Mouse (Mus musculus) spleen, adult 2 months (tissue): Measurements from ENCODE around the gene Acadvl. TPM values are rescaled to one million over a fixed set of nuclear protein-coding genes. Genes with fewer than 3 reads are reported as not detected.
"Not testable (repeated sequence)": the region's sequence is repeated elsewhere in the genome, so short reads cannot be mapped to it uniquely, and the experiment has no call there.

Source experiments
- DNase-seq, 2 experiments: peaks; one replicate each; pipeline versions ENCODE4 v3.0.0 to v3.0.0-alpha.2; 2012 to 2021; ENCODE audit warnings: low spot score in 2 of 2, low read depth in 1 of 2
- H3K27ac ChIP-seq: fragments of 200-500 bp; 2 replicates; pipeline ENCODE4 v1.5.1; 2012; ENCODE audit warnings: low read length, inconsistent platforms; ENCODE audit not compliant: insufficient read depth
- H3K27me3 ChIP-seq: fragments of 200-500 bp; 2 replicates; pipeline ENCODE4 v1.6.1; 2012; ENCODE audit warnings: mild to moderate bottlenecking, moderate library complexity, low read length, inconsistent platforms; ENCODE audit not compliant: control insufficient read depth, insufficient read depth
- H3K36me3 ChIP-seq: fragments of 200-500 bp; 2 replicates; pipeline ENCODE4 v1.6.1; 2012; ENCODE audit warnings: mild to moderate bottlenecking, low read length, inconsistent platforms; ENCODE audit not compliant: control insufficient read depth, insufficient read depth
- H3K4me1 ChIP-seq: fragments of 200-500 bp; 2 replicates; pipeline ENCODE4 v1.6.1; 2011; ENCODE audit warnings: inconsistent platforms; ENCODE audit not compliant: control insufficient read depth, insufficient read depth, insufficient read length
- H3K4me3 ChIP-seq: fragments of 200-500 bp; 2 replicates; pipeline ENCODE4 v1.5.1; 2011; ENCODE audit warnings: mild to moderate bottlenecking, inconsistent platforms; ENCODE audit not compliant: insufficient read depth, insufficient read length; ENCODE audit errors: extremely low read depth
- CTCF ChIP-seq: fragments of 200-500 bp; IDR thresholded peaks from 2 replicates; pipeline ENCODE4 v1.5.1; 2011; ENCODE audit warnings: mild to moderate bottlenecking, inconsistent platforms; ENCODE audit not compliant: insufficient read depth, insufficient read length, insufficient replicate concordance; ENCODE audit errors: extremely low read depth
- POLR2A ChIP-seq: fragments of 200-500 bp; IDR thresholded peaks from 2 replicates; pipeline ENCODE4 v1.6.1; 2011; ENCODE audit warnings: low read depth, low read length, inconsistent platforms
- WGBS: fragments of 180-500 bp; shearing (Covaris S2); methylation state at CpG from one replicate; pipeline ENCODE4 v1.1.7; 2018; 5-methylcytosine and 5-hydroxymethylcytosine counted together
- polyA plus RNA-seq: library from polyadenylated mRNA; depleted of rRNA; stranded (reverse); fragments of >200 nt; gene quantifications from 2 replicates; pipeline ENCODE4 v1.2.3, GENCODE M21; 2012

Acadvl gene
- polyA plus RNA-seq, 1 experiment, result 29.5 TPM

DNA sequence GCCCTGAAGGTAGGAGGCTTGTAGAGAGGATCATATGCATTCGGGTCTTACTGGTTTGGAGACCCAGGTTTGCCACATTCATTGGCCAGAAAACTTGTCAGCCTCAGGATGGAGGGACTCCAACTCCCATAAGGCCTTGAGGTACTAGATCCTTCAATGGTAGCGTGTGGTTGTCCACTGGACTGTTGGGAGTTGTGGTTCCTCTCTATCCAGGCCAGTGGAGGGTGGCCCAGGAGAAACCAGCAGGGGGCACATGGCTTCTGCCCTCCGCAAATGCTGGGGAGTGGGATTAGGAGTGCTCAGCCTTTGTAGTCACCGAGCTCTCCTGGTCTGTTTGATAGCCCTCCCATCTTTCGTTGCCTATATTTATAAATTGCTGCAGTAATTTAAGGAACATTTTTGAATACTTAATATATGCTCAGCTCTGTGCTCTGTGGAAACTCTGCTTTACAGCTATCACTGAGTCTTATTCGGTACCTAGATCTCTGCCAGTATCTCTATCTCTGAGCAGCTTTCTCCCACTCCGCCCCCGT, 5.6 kb upstream of the Acadvl start:
- Histone ChIP-seq H3K4me1 (peaks cover 11% of the 10 kb centered on the region; the same call in 1 of the 2 replicates), H3K4me3 (peak overlapping the region; percentile 56), H3K27me3 (no peaks in the 10 kb centered on the region), H3K36me3 (no peaks in the 10 kb centered on the region), H3K27ac (no peak overlapping the region)
- 1% methylated on average over 8 of the region's 8 CpGs for WGBS
- TF ChIP-seq CTCF, result peak; percentile 33; the same call in 1 of the 2 replicates
- TF ChIP-seq POLR2A, result no peak
- DNase-seq, result peak in 1 of 2 experiments; percentile 59

DNA sequence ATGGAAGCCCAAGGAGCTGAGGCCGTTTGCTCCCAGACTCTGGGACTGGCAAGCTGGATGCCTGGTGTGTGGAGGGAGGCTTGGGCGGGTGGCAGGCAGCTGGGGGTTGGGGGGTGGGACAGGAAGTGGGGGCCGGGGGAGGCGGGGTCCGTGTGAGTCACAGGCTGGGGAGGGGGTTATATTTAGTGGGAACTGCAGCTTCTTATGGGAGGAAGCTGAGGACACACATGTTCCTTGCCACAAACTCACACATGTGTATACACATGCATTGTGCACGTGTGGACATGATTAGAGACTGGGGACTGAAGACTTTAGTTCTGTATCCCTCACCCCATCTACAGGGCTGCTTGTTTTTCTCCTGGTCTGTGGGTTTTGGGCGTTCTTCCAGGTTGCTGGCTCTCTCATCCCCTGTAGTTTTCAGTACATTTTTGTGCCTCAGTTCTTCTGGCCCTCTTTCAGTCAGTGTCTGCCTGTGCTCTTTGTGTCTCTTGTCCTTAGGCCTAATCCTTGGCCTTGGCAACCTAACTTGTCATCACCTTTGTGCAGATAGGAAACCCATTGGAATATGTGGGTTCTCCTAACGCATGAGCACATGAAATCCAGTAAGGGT, 4.9 kb upstream of the Acadvl start:
- H3K4me3 ChIP-seq, result no peak overlapping the region
- no peaks in the 10 kb centered on the region for H3K27me3 ChIP-seq
- H3K27ac ChIP-seq, result no peak overlapping the region
- TF ChIP-seq CTCF (no peak), POLR2A (no peak)
- DNase-seq, result no peak
- H3K4me1 ChIP-seq, result peaks cover 11% of the 10 kb centered on the region; the same call in 1 of the 2 replicates
- H3K36me3 ChIP-seq, result no peaks in the 10 kb centered on the region
- WGBS, result 22% methylated on average over 8 of the region's 8 CpGs

- H3K36me3 ChIP-seq, result no peaks in the 10 kb centered on the region
- H3K4me1 ChIP-seq, result peaks cover 11% of the 10 kb centered on the region; the same call in 1 of the 2 replicates
- no peak overlapping the region for H3K27ac ChIP-seq
- no peaks in the 10 kb centered on the region for H3K27me3 ChIP-seq
- WGBS, result 10% methylated on average over 2 of the region's 2 CpGs
- no peak for DNase-seq
- TF ChIP-seq CTCF, result no peak
- no peak for TF ChIP-seq POLR2A
- no peak overlapping the region for H3K4me3 ChIP-seq
Measured at GRCm38 (mm10) chr11:70019495-70020021, 4.3 kb upstream of the Acadvl start.

DNA sequence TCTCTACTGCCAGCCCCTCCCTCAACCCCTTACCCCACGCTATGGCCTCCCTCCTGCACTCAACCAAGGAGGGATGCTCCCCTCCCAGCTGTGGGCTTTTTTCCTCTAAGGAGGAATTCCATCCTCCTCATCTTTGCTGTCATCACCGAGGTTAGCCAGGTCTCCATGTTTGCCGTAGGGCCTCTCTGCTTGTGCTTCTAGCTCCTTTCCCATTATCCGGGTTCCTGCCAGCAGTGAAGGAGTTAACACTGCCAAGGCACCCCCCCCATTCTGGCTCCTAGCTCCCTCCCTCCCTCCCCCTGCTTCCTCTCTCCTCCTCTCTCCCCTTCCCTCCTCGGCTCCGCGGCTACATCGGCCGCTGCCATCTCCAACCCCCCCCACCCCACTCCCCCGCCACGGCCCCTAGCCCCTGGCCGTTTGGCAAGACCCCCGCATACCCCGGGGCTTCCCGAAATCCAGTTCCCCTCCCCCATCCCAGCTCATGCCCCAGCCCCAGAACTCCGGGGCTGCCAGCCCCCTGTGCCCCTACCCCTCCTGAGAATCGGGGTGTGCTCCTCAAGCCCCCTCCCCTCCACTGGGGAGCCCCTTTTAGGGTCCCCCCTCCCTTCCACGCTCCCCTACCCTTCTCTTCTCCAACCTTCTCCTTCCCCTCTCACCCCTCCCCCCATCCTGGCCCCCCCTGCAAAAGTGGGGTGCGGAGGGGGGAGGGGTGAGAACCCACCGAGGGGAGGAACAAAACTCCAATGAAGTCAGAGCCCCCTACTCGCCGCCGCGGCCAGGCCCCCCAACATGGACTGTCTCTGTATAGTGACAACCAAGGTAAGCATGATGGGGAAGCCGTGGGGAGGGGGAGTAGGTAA, 3.1 kb upstream of the Acadvl start:
- WGBS, result 6% methylated on average over 22 of the region's 25 CpGs
- Histone ChIP-seq H3K36me3 (no peaks in the 10 kb centered on the region; the same call in 1 of the 2 replicates), H3K4me1 (peaks cover 11% of the 10 kb centered on the region; the same call in 1 of the 2 replicates), H3K27ac (peak overlapping the region; percentile 56), H3K27me3 (no peaks in the 10 kb centered on the region), H3K4me3 (peak overlapping the region; percentile 52)
- no peak for DNase-seq
- TF ChIP-seq POLR2A (no peak), CTCF (no peak)

- TF ChIP-seq CTCF (no peak), POLR2A (no peak)
- Histone ChIP-seq H3K36me3 (peaks cover 2% of the 10 kb centered on the region), H3K4me1 (peaks cover 11% of the 10 kb centered on the region; the same call in 1 of the 2 replicates), H3K4me3 (no peak overlapping the region), H3K27me3 (no peaks in the 10 kb centered on the region), H3K27ac (no peak overlapping the region)
- no peak for DNase-seq
- WGBS, result 71% methylated on average over 7 of the region's 7 CpGs
Measured at GRCm38 (mm10) chr11:70017199-70017767, 2.1 kb upstream of the Acadvl start.

- Histone ChIP-seq H3K27me3 (no peaks in the 10 kb centered on the region), H3K4me1 (peaks cover 11% of the 10 kb centered on the region; the same call in 1 of the 2 replicates), H3K4me3 (no peak within 1 kb of the TSS), H3K36me3 (peaks cover 8% of the 10 kb centered on the region), H3K27ac (peak within 1 kb of the TSS; percentile 56)
- 93% methylated on average over 3 of the region's 3 CpGs for WGBS
- no peak for DNase-seq
- TF ChIP-seq CTCF (no peak), POLR2A (no peak)
Measured at GRCm38 (mm10) chr11:70016669-70017068, 1.5 kb upstream of the Acadvl start, which contains the start of gene Dlg4. Gene Dlg4 (plus strand): TSS chr11:70016942.

DNA sequence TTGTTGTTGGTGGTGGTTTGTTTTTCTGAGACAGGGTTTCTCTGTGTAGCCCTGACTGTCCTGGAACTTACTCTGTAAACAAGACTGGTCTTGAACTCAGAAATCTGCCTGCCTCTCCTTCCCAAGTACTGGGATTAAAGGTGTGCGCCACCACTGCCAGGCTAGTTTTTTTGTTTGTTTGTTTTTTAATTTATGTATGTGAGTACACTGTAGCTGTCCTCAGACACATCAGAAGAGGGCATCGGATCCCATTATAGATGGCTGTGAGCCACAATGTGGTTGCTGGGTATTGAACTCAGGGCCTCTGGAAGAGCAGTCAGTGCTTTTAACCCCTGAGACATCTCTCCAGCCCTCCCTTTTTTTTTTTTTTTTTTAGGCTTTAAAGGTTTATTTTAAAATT, 966 bp upstream of the Acadvl start:
- H3K36me3 ChIP-seq, result peaks cover 12% of the 10 kb centered on the region
- H3K27me3 ChIP-seq, H3K4me1 ChIP-seq, DNase-seq, H3K27ac ChIP-seq, H3K4me3 ChIP-seq: not testable (repeated sequence)
- 91% methylated on average over 2 of the region's 2 CpGs for WGBS
